Mouse (Mus musculus) limb, embryonic 11.5 days (tissue): ENCODE results near the gene Gtsf2. TPM values are rescaled to one million over a fixed set of nuclear protein-coding genes. Genes with fewer than 3 reads are reported as not detected.

Experiments
- ATAC-seq: fragments of 200-750 bp; cut with Nextera tagmentation; 2 replicates; pipeline ENCODE4 v1.8.0; 2017; ENCODE audit warnings: low read depth; ENCODE audit not compliant: insufficient number of reproducible peaks, low FRiP score, low TSS enrichment
- DNase-seq: peaks from one replicate; pipeline ENCODE4 v3.0.0-alpha.2; 2015; ENCODE audit warnings: low spot score
- H3K27ac ChIP-seq: fragments of 300-500 bp; sonication (generic); replicated peaks from 2 replicates; pipeline ENCODE4 v1.5.1; 2014; ENCODE audit warnings: low read depth, mild to moderate bottlenecking, low read length
- H3K27me3 ChIP-seq: fragments of 300-500 bp; sonication (generic); 2 replicates; pipeline ENCODE4 v1.6.1; 2014; ENCODE audit warnings: mild to moderate bottlenecking, low read length, mixed read lengths; ENCODE audit not compliant: control insufficient read depth, insufficient read depth
- H3K36me3 ChIP-seq: fragments of 300-500 bp; sonication (generic); 2 replicates; pipeline ENCODE4 v1.6.1; 2014; ENCODE audit warnings: mild to moderate bottlenecking, low read length, moderate library complexity, mixed read lengths; ENCODE audit not compliant: control insufficient read depth, insufficient read depth
- H3K4me1 ChIP-seq: fragments of 300-500 bp; sonication (generic); 2 replicates; pipeline ENCODE4 v1.6.1; 2014; ENCODE audit warnings: low read length, mixed read lengths; ENCODE audit not compliant: control insufficient read depth, insufficient read depth
- H3K4me2 ChIP-seq: fragments of 300-500 bp; sonication (generic); 2 replicates; pipeline ENCODE4 v1.6.1; 2014; ENCODE audit warnings: low read depth, mild to moderate bottlenecking, moderate library complexity; ENCODE audit not compliant: severe bottlenecking
- H3K4me3 ChIP-seq: fragments of 300-500 bp; sonication (generic); 2 replicates; pipeline ENCODE4 v1.5.1; 2014; ENCODE audit warnings: low read depth, low read length
- H3K9ac ChIP-seq: fragments of 300-500 bp; sonication (generic); 2 replicates; pipeline ENCODE4 v1.6.1; 2014; ENCODE audit warnings: mild to moderate bottlenecking, low read length
- H3K9me3 ChIP-seq: fragments of 300-500 bp; sonication (generic); 2 replicates; pipeline ENCODE4 v1.6.1; 2016; ENCODE audit warnings: low read length; ENCODE audit not compliant: control insufficient read depth
- WGBS: fragments of 180-500 bp; shearing (Covaris S2); extraction: QIAGEN DNeasy Blood & Tissue Kit; methylation state at CpG from one replicate; pipeline ENCODE4 v1.1.7; 2014; 5-methylcytosine and 5-hydroxymethylcytosine counted together
- polyA plus RNA-seq: library from polyadenylated mRNA; unstranded; fragments of >200 nt; fragmentation: Nextera tagmentation; extraction: Ambion mirVana; gene quantifications from 2 replicates; pipeline ENCODE4 v1.2.1, GENCODE M21; 2014

Gtsf2 gene
- polyA plus RNA-seq, 1 experiment from 2014 or later = not detected

DNA sequence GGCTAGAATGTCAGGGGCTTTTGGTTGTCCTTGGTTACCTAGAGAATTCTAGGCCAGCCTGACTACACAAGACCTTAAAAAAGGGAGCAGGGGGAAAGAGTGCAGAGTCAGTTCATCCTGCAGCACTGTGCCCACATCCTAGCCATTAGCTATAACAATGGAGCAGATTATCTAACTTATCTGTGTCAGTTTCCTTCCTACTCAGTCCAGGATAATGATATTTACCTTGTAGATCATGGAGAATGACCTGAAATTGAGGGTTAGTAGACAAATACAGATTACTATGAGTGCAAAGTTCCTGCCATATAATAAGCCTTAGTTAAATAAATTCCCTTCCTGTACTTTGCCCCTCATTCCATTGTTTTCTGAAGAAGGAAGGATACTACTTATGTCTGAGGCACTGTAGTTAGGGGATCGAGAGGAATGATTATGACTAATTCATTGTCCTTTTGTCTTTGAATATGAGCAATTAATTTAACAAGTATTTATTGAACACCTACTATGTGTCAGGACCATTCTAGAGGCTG, 30.9 kb upstream of the Gtsf2 start:
- H3K4me3 ChIP-seq = no peak overlapping the region
- no peaks in the 10 kb centered on the region for H3K9me3 ChIP-seq
- no peaks in the 10 kb centered on the region for H3K27me3 ChIP-seq
- H3K36me3 ChIP-seq = no peaks in the 10 kb centered on the region
- WGBS = 85% methylated on average over 1 of the region's 1 CpGs
- H3K4me2 ChIP-seq = no peak overlapping the region
- ATAC-seq (no peak), DNase-seq (no peak)
- H3K4me1 ChIP-seq = no peaks in the 10 kb centered on the region
- H3K9ac ChIP-seq = no peak overlapping the region
- H3K27ac ChIP-seq = no peak overlapping the region

DNA sequence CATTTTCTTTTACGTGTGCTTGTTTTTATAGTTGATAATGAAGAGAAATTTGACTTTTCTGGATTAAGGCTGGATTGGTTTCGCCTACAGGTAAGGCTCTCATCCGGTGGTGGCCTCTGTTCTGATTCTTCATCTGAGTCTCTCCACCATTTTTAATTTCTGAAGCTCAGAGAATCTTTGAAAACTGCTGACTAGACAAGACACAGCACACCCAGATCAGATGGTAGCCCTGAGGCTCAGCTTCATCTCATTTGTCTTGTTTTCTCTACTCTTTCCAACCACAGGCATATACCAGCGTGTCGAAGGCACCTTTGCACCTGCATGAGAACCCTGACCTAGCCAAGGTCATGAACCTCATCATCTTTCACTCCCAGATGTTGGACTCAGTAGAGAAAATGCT, 25.5 kb upstream of the Gtsf2 start:
- no peak for DNase-seq
- Histone ChIP-seq H3K36me3 (no peaks in the 10 kb centered on the region), H3K27me3 (no peaks in the 10 kb centered on the region), H3K9ac (no peak overlapping the region), H3K27ac (no peak overlapping the region), H3K4me3 (no peak overlapping the region), H3K4me2 (no peak overlapping the region), H3K4me1 (no peaks in the 10 kb centered on the region), H3K9me3 (no peaks in the 10 kb centered on the region)
- 88% methylated on average over 5 of the region's 5 CpGs for WGBS
- ATAC-seq = no peak

DNA sequence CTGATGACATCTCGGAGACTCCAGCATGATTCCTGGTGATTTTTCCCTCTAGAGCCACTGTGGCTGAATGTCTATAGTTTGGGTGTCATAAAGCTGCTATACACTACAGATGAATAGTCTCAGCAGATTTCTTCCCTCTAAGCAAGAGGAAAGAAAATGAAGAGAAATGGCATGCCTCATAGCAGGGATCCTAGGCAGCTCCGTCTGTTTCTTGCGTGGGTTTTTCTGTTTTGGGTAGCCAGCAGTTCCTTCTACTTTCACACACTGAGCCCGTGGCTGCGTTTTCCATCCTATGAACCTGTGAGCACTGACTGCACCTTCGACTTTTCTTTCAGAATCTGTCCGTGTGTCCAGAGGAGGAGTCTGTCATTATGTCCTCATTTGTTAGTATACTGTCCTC, 24.9 kb upstream of the Gtsf2 start:
- no peak for ATAC-seq
- no peaks in the 10 kb centered on the region for H3K4me1 ChIP-seq
- WGBS = 90% methylated on average over 7 of the region's 7 CpGs

DNA sequence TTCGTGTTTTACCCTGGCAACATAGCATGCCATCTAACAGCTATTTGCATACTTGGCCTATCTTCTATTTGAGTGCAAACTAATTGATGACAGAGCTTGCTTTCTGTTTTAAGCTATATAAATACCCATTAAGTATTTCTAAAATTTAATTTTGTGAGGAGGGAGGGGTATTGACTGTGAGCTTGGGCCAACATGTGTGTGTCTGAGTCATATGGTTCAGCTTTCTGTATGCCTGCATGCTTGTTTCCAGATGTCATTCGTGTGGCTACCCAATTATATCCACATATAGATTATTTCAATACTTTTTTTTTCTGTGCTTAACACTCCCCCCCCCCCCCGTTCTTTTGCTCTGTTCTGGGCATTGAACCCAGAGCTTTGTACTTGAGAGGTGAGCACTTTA, 24.0 kb upstream of the Gtsf2 start:
- Histone ChIP-seq H3K9ac (no peak overlapping the region), H3K27ac (no peak overlapping the region), H3K4me3 (no peak overlapping the region), H3K27me3 (no peaks in the 10 kb centered on the region), H3K36me3 (no peaks in the 10 kb centered on the region), H3K4me2 (no peak overlapping the region), H3K4me1 (no peaks in the 10 kb centered on the region), H3K9me3 (no peaks in the 10 kb centered on the region)
- ATAC-seq (no peak), DNase-seq (no peak)
- 66% methylated on average over 3 of the region's 3 CpGs for WGBS

More for the DNA sequence above, 24.9 kb upstream of the Gtsf2 start:
- Histone ChIP-seq H3K9me3 (no peaks in the 10 kb centered on the region), H3K36me3 (no peaks in the 10 kb centered on the region), H3K4me3 (no peak overlapping the region), H3K27ac (no peak overlapping the region), H3K27me3 (no peaks in the 10 kb centered on the region), H3K9ac (no peak overlapping the region), H3K4me2 (no peak overlapping the region)
- DNase-seq = no peak

DNA sequence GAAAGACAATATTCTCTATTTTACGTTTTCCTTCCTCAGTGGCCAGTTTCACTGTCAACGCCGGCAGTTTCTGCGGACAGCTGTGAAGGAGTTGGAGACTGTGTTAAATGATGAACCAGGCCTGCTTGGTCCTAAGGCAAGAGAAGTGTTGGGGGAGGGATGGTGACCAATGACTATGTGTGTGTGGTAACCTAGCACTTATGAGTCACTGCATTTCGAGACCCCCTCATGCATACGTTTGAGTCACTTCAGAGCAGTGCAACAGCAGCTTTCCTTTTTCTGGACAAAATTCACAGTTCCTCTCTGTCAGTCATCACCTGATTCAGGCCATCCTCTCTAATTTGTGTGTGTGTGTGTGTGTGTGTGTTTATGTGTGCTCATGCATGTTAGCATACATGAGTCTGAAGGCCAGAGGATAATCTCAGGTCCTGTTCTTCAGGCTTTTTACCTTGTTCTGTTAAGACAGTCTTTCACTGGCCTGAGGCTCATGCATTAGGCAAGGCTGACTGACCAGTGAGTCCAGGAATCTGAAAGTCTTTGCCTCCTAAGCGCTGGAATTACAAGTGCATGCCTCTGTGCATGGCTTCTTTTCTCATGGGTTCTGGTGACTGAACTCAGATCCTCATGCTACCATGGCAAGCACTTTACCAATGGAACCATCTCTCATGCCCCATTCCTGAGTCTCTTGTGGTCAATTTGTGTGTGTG, 23.4 kb upstream of the Gtsf2 start:
- no peak for DNase-seq
- Histone ChIP-seq H3K27ac (no peak overlapping the region), H3K4me1 (no peaks in the 10 kb centered on the region), H3K9me3 (no peaks in the 10 kb centered on the region), H3K9ac (no peak overlapping the region), H3K4me2 (no peak overlapping the region), H3K27me3 (no peaks in the 10 kb centered on the region), H3K36me3 (no peaks in the 10 kb centered on the region), H3K4me3 (no peak overlapping the region)
- no peak for ATAC-seq
- 83% methylated on average over 7 of the region's 7 CpGs for WGBS

DNA sequence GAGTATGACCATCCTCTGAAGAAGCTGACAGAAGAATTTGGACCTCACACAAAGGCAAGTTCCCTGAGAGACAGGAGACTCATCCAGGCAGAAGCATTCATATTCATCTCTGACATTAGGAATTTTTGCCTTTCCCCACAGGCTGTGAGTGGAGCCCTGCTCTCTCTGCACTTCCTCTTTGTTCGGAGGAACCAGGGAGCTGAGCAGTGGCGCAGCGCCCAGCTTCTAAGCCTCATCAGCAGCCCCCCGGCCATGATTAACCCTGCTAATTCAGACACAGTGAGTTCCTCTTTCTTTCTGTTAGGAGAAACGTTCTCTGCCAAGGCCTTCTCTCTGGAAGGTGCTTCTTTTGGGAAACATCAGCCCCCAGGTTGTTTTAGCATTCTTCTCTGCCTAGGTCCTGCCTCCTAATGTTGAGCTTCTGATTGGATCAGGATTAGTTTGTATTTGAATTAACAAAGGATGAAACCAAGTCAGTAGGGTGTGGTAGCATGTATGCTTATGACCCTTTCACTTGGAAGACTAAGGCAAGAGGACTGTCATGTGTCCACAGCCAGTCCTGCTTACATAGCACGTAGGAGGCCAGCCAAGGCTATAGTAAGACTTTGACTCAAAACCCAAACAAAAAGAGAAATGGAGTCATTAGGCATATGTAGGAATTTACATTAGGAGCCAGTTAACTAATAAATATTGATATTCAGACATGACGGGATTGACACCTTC, 14.4 kb upstream of the Gtsf2 start:
- Histone ChIP-seq H3K9ac (no peak overlapping the region), H3K4me2 (no peak overlapping the region), H3K9me3 (no peaks in the 10 kb centered on the region), H3K27me3 (no peaks in the 10 kb centered on the region), H3K4me3 (no peak overlapping the region), H3K27ac (no peak overlapping the region), H3K4me1 (no peaks in the 10 kb centered on the region), H3K36me3 (no peaks in the 10 kb centered on the region; the same call in 1 of the 2 replicates)
- ATAC-seq = no peak
- 76% methylated on average over 7 of the region's 7 CpGs for WGBS
- no peak for DNase-seq

DNA sequence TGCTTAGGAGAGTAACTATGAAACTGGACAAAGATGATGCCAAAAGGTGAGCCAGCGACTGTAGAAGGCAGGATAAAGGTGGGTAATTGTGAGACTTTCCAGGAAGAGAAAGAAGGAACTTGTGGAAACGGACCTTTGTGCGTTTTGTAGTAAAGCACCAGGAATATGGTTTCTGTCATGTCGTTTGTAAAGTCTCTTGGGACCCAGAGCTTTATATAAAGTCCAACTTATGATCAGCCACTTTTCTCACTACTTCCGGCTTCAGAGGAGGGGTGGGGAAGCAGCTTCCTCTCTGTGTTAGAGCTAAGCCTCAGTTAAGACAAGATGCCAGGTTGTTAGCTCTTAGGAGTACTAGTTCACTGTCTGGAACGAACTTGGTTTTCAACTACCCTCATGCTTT, 6.2 kb upstream of the Gtsf2 start:
- ATAC-seq = no peak
- no peaks in the 10 kb centered on the region for H3K27me3 ChIP-seq
- 85% methylated on average over 6 of the region's 6 CpGs for WGBS

DNA sequence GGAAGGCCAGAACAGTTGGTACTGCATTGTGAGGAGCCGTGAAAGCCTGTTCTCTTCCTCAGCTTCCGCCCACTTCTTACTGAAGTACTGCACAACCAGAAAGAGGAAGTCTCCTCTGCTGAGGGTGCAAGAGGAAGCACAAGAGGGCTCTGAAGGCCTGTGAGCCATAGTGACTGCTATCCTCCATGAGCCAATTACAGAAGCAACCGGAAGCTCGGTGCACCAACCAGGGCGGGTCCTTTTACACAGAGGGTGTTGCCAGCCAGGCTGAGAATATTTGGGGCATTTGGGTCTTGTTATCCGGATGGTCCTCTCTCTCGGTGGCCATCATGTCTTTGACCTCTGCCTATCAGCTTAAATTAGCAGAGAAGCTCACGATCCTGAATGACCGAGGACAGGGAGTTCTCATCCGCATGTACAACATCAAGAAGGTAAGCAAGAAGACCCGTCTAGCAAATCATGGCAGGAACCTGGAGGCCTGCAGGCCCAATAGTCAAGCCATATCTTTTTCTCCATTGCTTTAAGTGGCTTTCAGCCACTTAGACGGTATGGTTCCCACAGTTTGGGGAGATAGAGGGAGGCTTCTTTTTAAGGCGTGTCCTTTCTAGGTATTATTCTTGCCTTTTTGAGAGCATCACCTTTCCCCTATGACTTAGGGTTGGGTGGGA, 5.4 kb upstream of the Gtsf2 start, which contains the start of gene Nckap1l:
Nckap1l (plus strand) TSS at position 244 of the 668 bp plus-strand sequence.
- Histone ChIP-seq H3K4me1 (no peaks in the 10 kb centered on the region), H3K27ac (no peak within 1 kb of the TSS), H3K9ac (no peak within 1 kb of the TSS), H3K36me3 (no peaks in the 10 kb centered on the region), H3K4me3 (no peak within 1 kb of the TSS), H3K4me2 (no peak within 1 kb of the TSS), H3K27me3 (no peaks in the 10 kb centered on the region), H3K9me3 (no peaks in the 10 kb centered on the region)
- 85% methylated on average over 13 of the region's 13 CpGs for WGBS
- DNase-seq = no peak
- no peak for ATAC-seq

More for the DNA sequence above, 6.2 kb upstream of the Gtsf2 start:
- no peak overlapping the region for H3K27ac ChIP-seq
- H3K4me3 ChIP-seq = no peak overlapping the region
- no peak overlapping the region for H3K4me2 ChIP-seq
- H3K9ac ChIP-seq = no peak overlapping the region
- no peaks in the 10 kb centered on the region for H3K4me1 ChIP-seq
- H3K36me3 ChIP-seq = no peaks in the 10 kb centered on the region
- DNase-seq = no peak
- H3K9me3 ChIP-seq = no peaks in the 10 kb centered on the region
